Mouse (Mus musculus) MEL (cell line): ENCODE results near the gene Adgrg2. TPM values are rescaled to one million over a fixed set of nuclear protein-coding genes. Genes with fewer than 3 reads are reported as not detected.

Experiments used
- DNase-seq: peaks from one replicate; pipeline ENCODE4 v3.0.0; 2011; ENCODE audit warnings: low read depth, low spot score
- H3K27ac ChIP-seq: 2 replicates; pipeline ENCODE4 v1.5.1; 2012; ENCODE audit warnings: low read depth, mild to moderate bottlenecking, control low read depth, low read length, moderate library complexity; ENCODE audit not compliant: control insufficient read depth
- H3K27me3 ChIP-seq, 2 experiments: fragments of 150-350 bp in 1 of 2; sonication (generic) in 1 of 2; 2 replicates each; pipeline ENCODE4 v1.6.1; 2012; ENCODE audit warnings: low read length in 2 of 2, mild to moderate bottlenecking in 2 of 2, improper control_type of control experiment in 1 of 2, moderate library complexity in 1 of 2; ENCODE audit not compliant: insufficient read depth in 2 of 2, control insufficient read depth in 1 of 2
- H3K36me3 ChIP-seq, 2 experiments: 2 replicates each; pipeline ENCODE4 v1.6.1; 2012 to 2014; ENCODE audit warnings: low read length in 2 of 2, improper control_type of control experiment in 1 of 2, inconsistent platforms in 1 of 2, mild to moderate bottlenecking in 1 of 2; ENCODE audit not compliant: insufficient read depth in 2 of 2, control insufficient read depth in 1 of 2
- H3K4me1 ChIP-seq, 2 experiments: fragments of 150-350 bp in 1 of 2; sonication (generic) in 1 of 2; 2 replicates each; pipeline ENCODE4 v1.6.1; 2012; ENCODE audit warnings: low read length in 2 of 2, improper control_type of control experiment in 1 of 2, mild to moderate bottlenecking in 1 of 2; ENCODE audit not compliant: insufficient read depth in 2 of 2, control insufficient read depth in 1 of 2
- H3K4me3 ChIP-seq, 2 experiments: fragments of 150-350 bp in 1 of 2; sonication (generic) in 1 of 2; 2 replicates each; pipeline ENCODE4 v1.5.1; 2012; ENCODE audit warnings: low read depth in 2 of 2, low read length in 2 of 2, mild to moderate bottlenecking in 2 of 2, moderate library complexity in 2 of 2, control low read depth in 1 of 2, improper control_type of control experiment in 1 of 2; ENCODE audit not compliant: control insufficient read depth in 1 of 2, insufficient read depth in 1 of 2
- H3K79me2 ChIP-seq: 2 replicates; pipeline ENCODE4 v1.6.1; 2012; ENCODE audit warnings: mild to moderate bottlenecking, low read length, moderate library complexity; ENCODE audit not compliant: control insufficient read depth, poor library complexity, insufficient read depth
- H3K9ac ChIP-seq: 2 replicates; pipeline ENCODE4 v1.6.1; 2012; ENCODE audit warnings: low read depth, mild to moderate bottlenecking, control low read depth, low read length, moderate library complexity; ENCODE audit not compliant: control insufficient read depth, poor library complexity, severe bottlenecking
- H3K9me3 ChIP-seq: fragments of 150-350 bp; sonication (generic); replicated peaks from 2 replicates; pipeline ENCODE4 v1.6.1; 2012; ENCODE audit warnings: mild to moderate bottlenecking, low read length, improper control_type of control experiment, moderate library complexity; ENCODE audit not compliant: insufficient read depth
- CHD2 ChIP-seq: IDR thresholded peaks from 2 replicates; pipeline ENCODE4 v1.6.1; 2011; ENCODE audit warnings: low read length, improper control_type of control experiment
- CTCF ChIP-seq, 3 experiments: IDR thresholded peaks in 2 of 3; conservative IDR thresholded peaks in 1 of 3; 2 replicates each; pipeline ENCODE4 v1.5.1; 2011 to 2012; ENCODE audit warnings: low read length in 3 of 3, low read depth in 2 of 3, mild to moderate bottlenecking in 2 of 3, improper control_type of control experiment in 1 of 3, inconsistent platforms in 1 of 3, mixed read lengths in 1 of 3, moderate library complexity in 1 of 3; ENCODE audit not compliant: control insufficient read depth in 1 of 3, insufficient read depth in 1 of 3, poor library complexity in 1 of 3, severe bottlenecking in 1 of 3
- E2F4 ChIP-seq: IDR thresholded peaks from 2 replicates; pipeline ENCODE4 v1.6.1; 2011; ENCODE audit warnings: low read depth, low read length, improper control_type of control experiment, borderline replicate concordance
- EP300 ChIP-seq, 2 experiments: IDR thresholded peaks; 2 replicates each; pipeline ENCODE4 v1.6.1; 2011; ENCODE audit warnings: improper control_type of control experiment in 2 of 2, low read length in 2 of 2, low read depth in 1 of 2, mild to moderate bottlenecking in 1 of 2
- ETS1 ChIP-seq: IDR thresholded peaks from 2 replicates; pipeline ENCODE4 v1.6.1; 2012; ENCODE audit warnings: low read depth, mild to moderate bottlenecking, inconsistent platforms, low read length, improper control_type of control experiment, moderate library complexity
- GABPA ChIP-seq: IDR thresholded peaks from 2 replicates; pipeline ENCODE4 v1.6.1; 2012; ENCODE audit warnings: low read depth, mild to moderate bottlenecking, inconsistent platforms, low read length, improper control_type of control experiment, moderate library complexity
- GATA1 ChIP-seq: IDR thresholded peaks from 2 replicates; pipeline ENCODE4 v1.6.1; 2011; ENCODE audit warnings: low read depth, low read length, improper control_type of control experiment
- HCFC1 ChIP-seq: IDR thresholded peaks from 2 replicates; pipeline ENCODE4 v1.6.1; 2012; ENCODE audit warnings: low read depth, mild to moderate bottlenecking, inconsistent platforms, low read length, improper control_type of control experiment, moderate library complexity
- JUND ChIP-seq: IDR thresholded peaks from 2 replicates; pipeline ENCODE4 v1.6.1; 2011; ENCODE audit warnings: low read depth, mild to moderate bottlenecking, improper control_type of control experiment, low read length
- MAFK ChIP-seq: IDR thresholded peaks from 2 replicates; pipeline ENCODE4 v1.6.1; 2011; ENCODE audit warnings: low read depth, mild to moderate bottlenecking, low read length, improper control_type of control experiment, borderline replicate concordance
- MAZ ChIP-seq: IDR thresholded peaks from 2 replicates; pipeline ENCODE4 v1.6.1; 2012; ENCODE audit warnings: low read depth, mild to moderate bottlenecking, inconsistent platforms, low read length, improper control_type of control experiment
- NELFE ChIP-seq: IDR thresholded peaks from 2 replicates; pipeline ENCODE4 v1.6.1; 2011; ENCODE audit warnings: low read depth, low read length, improper control_type of control experiment
- NRF1 ChIP-seq: IDR thresholded peaks from 2 replicates; pipeline ENCODE4 v1.6.1; 2014; ENCODE audit warnings: low read depth, mild to moderate bottlenecking, inconsistent platforms, low read length, improper control_type of control experiment, moderate library complexity; ENCODE audit not compliant: poor library complexity, insufficient read depth, severe bottlenecking
- POLR2A ChIP-seq, 2 experiments: IDR thresholded peaks; 2 replicates each; pipeline ENCODE4 v1.6.1; 2011 to 2012; ENCODE audit warnings: low read length in 2 of 2, mild to moderate bottlenecking in 2 of 2, control low read depth in 1 of 2, improper control_type of control experiment in 1 of 2, low read depth in 1 of 2, moderate library complexity in 1 of 2; ENCODE audit not compliant: control insufficient read depth in 1 of 2, insufficient read depth in 1 of 2, poor library complexity in 1 of 2
- POLR2AphosphoS5 ChIP-seq: IDR thresholded peaks from 2 replicates; pipeline ENCODE4 v1.6.1; 2012; ENCODE audit warnings: low read depth, borderline replicate concordance, mild to moderate bottlenecking, inconsistent platforms, low read length, moderate library complexity, mixed read lengths
- TAL1 ChIP-seq: IDR thresholded peaks from 2 replicates; pipeline ENCODE4 v1.6.1; 2012; ENCODE audit warnings: mild to moderate bottlenecking, inconsistent platforms, low read length, moderate library complexity, mixed read lengths
- TBP ChIP-seq: IDR thresholded peaks from 2 replicates; pipeline ENCODE4 v1.8.0; 2011; ENCODE audit warnings: low read depth, low read length, improper control_type of control experiment
- TCF12 ChIP-seq: IDR thresholded peaks from 2 replicates; pipeline ENCODE4 v1.6.1; 2014; ENCODE audit warnings: low read depth, mild to moderate bottlenecking, inconsistent platforms, low read length, improper control_type of control experiment, moderate library complexity
- USF1 ChIP-seq: IDR thresholded peaks from 2 replicates; pipeline ENCODE4 v1.6.1; 2014; ENCODE audit warnings: low read depth, mild to moderate bottlenecking, inconsistent platforms, low read length, improper control_type of control experiment, moderate library complexity
- ZMIZ1 ChIP-seq: IDR thresholded peaks from 2 replicates; pipeline ENCODE4 v1.6.1; 2012; ENCODE audit warnings: low read depth, mild to moderate bottlenecking, inconsistent platforms, low read length, improper control_type of control experiment, moderate library complexity
- ZNF384 ChIP-seq: IDR thresholded peaks from 2 replicates; pipeline ENCODE4 v1.6.1; 2012; ENCODE audit warnings: low read depth, mild to moderate bottlenecking, inconsistent platforms, low read length, improper control_type of control experiment
- polyA plus RNA-seq, 2 experiments: library from polyadenylated mRNA; stranded (reverse) in 1 of 2; unstranded in 1 of 2; fragments of >175 nt in 1 of 2; fragments of >200 nt in 1 of 2; gene quantifications; 2 replicates each; pipeline versions ENCODE4 v1.2.1 to v1.2.4; 2012; ENCODE audit warnings: low replicate concordance in 2 of 2, low read depth in 1 of 2; ENCODE audit not compliant: insufficient read length in 2 of 2, insufficient read depth in 1 of 2, missing spikeins in 1 of 2
- total RNA-seq: library from RNA; depleted of rRNA; stranded (reverse); fragments of 300-350 nt; gene quantifications from 2 replicates; pipeline ENCODE4 v1.2.3, GENCODE M21; 2012; rRNA removed

The Adgrg2 gene
- total RNA-seq, result not detected in 2 replicates
- polyA plus RNA-seq, result not detected

DNA sequence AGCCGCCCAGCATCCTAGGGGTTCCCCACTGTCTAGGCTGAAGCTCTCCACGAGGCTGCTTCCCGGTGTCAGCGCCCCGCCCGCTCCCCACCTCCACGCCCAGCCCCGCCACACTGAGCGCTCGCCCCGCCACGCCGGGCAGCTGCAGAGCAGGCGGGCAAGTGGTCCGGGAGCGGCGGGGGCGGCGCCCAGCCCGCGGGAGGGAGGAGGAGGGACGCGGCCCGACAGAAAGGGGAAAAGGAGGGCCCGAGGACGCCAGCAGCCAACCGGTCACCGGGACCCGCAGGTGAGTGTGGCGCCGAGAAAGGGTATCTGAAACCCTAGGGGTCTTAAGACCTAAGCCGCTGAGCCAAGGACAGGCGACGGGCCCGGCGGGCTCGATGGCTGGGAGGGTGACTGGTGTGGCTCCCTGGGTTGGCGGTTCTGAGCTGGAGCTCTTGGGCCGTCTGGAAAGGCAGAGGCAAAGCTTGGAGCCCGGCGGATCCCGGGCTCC is at the start of gene Adgrg2:
Adgrg2 (plus strand) TSS at position 227 of the 493 bp plus-strand sequence.
- Histone ChIP-seq H3K9ac (no peak within 1 kb of the TSS), H3K36me3 (no peaks in the 10 kb centered on the region), H3K4me1 (no peaks in the 10 kb centered on the region), H3K79me2 (no peaks in the 10 kb centered on the region), H3K9me3 (no peaks in the 10 kb centered on the region), H3K27me3 (no peaks in the 10 kb centered on the region), H3K4me3 (no peak within 1 kb of the TSS), H3K27ac (no peak within 1 kb of the TSS)
- TF ChIP-seq GABPA, result no peak
- no peak for TF ChIP-seq CTCF (IDR thresholded peaks at IDR 0.05 in 2 of 3, conservative IDR thresholded peaks at IDR 0.05 in 1 of 3; ENCODE audit: control insufficient read depth in 1 of 3, insufficient read depth in 1 of 3, low read depth in 2 of 3, low read length in 3 of 3, poor library complexity in 1 of 3, severe bottlenecking in 1 of 3)
- no peak for TF ChIP-seq CHD2
- no peak for TF ChIP-seq E2F4
- no peak for TF ChIP-seq ZMIZ1
- no peak for TF ChIP-seq TBP
- DNase-seq, result no peak

DNA sequence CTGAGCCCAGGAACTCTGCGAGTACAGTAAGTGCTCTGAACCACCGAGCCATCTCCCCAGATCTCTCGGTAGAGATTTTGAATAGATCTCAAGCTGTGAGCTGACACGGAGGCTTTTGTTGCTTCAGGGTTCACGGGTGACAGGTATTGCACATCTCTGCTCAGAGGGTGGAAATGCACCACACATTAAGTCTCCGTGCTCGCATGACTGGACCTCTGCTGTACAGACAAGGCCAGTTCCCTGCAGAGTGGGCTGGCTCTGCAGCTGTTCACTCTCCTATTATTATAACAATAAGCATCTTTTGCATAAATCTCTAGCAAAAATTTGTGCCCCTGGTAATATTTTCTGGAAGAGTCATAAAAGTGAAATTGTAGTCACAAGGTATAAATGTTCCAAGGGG is 39.5 kb upstream of the Adgrg2 start:
- Histone ChIP-seq H3K9me3 (no peaks in the 10 kb centered on the region), H3K4me3 (no peak overlapping the region), H3K4me1 (no peaks in the 10 kb centered on the region), H3K27ac (no peak overlapping the region), H3K27me3 (no peaks in the 10 kb centered on the region), H3K9ac (no peak overlapping the region)
- DNase-seq, result no peak
- TF ChIP-seq TAL1 (no peak), CTCF (IDR thresholded peaks at IDR 0.05 in 2 of 3, conservative IDR thresholded peaks at IDR 0.05 in 1 of 3; ENCODE audit: control insufficient read depth in 1 of 3, insufficient read depth in 1 of 3, low read depth in 2 of 3, low read length in 3 of 3, poor library complexity in 1 of 3, severe bottlenecking in 1 of 3) (no peak), GATA1 (no peak), ZNF384 (no peak), TCF12 (no peak), MAFK (no peak)
- TF ChIP-seq, all 39 proteins: peak for 0
- Histone ChIP-seq H3K36me3 (no peaks in the 10 kb centered on the region), H3K79me2 (no peaks in the 10 kb centered on the region)

DNA sequence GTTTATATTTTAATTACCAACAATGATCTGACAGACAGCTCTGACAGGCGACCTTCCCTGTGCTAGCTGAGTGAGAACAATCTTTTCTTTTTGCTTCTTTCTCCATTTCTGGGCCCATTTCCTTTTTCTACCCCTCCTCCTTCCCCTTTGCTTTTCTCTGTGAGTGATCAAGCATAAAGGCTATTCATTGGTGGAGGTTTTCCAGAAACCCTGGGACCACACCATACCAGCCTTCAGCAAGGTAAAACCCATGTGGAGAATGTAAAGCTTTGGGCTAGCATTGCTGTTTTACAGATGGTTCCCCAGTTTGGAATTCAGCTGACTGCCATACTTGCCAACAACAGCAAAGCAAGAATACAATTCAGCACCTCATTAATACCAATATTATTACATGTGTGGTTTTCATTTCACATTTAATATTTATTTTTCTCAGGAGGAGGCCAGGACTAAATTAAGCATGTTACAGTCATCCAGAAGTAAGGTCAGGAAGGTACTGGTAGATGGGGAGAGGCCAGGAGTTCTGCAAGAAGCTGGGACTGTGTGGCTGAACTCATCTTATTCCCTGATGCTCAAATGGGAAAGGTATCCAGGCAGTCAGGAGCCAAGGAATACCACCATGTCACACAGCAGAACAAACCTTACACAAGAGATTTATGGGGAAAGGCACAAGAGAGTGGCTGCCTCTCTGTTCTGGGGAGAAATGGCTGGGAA is 38.4 kb upstream of the Adgrg2 start:
- no peaks in the 10 kb centered on the region for H3K4me1 ChIP-seq
- H3K9me3 ChIP-seq, result no peaks in the 10 kb centered on the region
- DNase-seq, result no peak
- H3K27me3 ChIP-seq, result no peaks in the 10 kb centered on the region
- no peak for TF ChIP-seq HCFC1
- no peak for TF ChIP-seq MAZ
- TF ChIP-seq EP300 (IDR thresholded peaks at IDR 0.05; ENCODE audit: low read depth in 1 of 2, low read length in 2 of 2), result no peak
- no peak for TF ChIP-seq CHD2
- no peak for TF ChIP-seq NRF1
- TF ChIP-seq JUND, result no peak
- no peak for TF ChIP-seq POLR2AphosphoS5
- no peak for TF ChIP-seq POLR2A (IDR thresholded peaks at IDR 0.05; ENCODE audit: control insufficient read depth in 1 of 2, insufficient read depth in 1 of 2, low read depth in 1 of 2, low read length in 2 of 2, poor library complexity in 1 of 2)
- no peak for TF ChIP-seq ZMIZ1
- TF ChIP-seq ETS1, result no peak
- no peak for TF ChIP-seq USF1
- no peak for TF ChIP-seq GATA1
- no peak for TF ChIP-seq NELFE
- TF ChIP-seq, all 39 proteins: peak for 0
- Histone ChIP-seq H3K9ac (no peak overlapping the region), H3K4me3 (no peak overlapping the region), H3K36me3 (no peaks in the 10 kb centered on the region), H3K27ac (no peak overlapping the region), H3K79me2 (no peaks in the 10 kb centered on the region)
